Mouse (Mus musculus): Measurements from ENCODE around the gene Olfr187.

GRCm38 (mm10) chr16:59045835-59046234 is 6.3 kb upstream of the Olfr187 start:
- no peak for TF ChIP-seq CTCF (IDR thresholded peaks at IDR 0.05; ENCODE audit: low read depth)
- no peak for TF ChIP-seq EP300 (optimal IDR thresholded peaks at IDR 0.05)

All from stomach, postnatal 0 days (tissue).